Mouse (Mus musculus) gastrocnemius, postnatal 4 days (tissue): Measurements from ENCODE around the gene Olfr1151. TPM values are rescaled to one million over a fixed set of nuclear protein-coding genes. Genes with fewer than 3 reads are reported as not detected.

ENCODE experiments used
- DNase-seq, 2 experiments: peaks; one replicate each; pipeline ENCODE4 v3.0.0; 2021 to 2022; ENCODE audit warnings: low spot score in 2 of 2, mixed read lengths in 2 of 2
- long read RNA-seq, 2 experiments: library from polyadenylated mRNA; stranded (forward); transcript quantifications; one replicate each; pipeline ENCODE4 v2.0.0; 2021
- total RNA-seq, 2 experiments: library from RNA; stranded (reverse); gene quantifications; 2 replicates each; pipeline ENCODE4 v1.2.3; 2021

Gene Olfr1151
- not detected for total RNA-seq
- long read RNA-seq, experiment 1 = 0 reads
- long read RNA-seq, experiment 2 = 0 reads

DNA sequence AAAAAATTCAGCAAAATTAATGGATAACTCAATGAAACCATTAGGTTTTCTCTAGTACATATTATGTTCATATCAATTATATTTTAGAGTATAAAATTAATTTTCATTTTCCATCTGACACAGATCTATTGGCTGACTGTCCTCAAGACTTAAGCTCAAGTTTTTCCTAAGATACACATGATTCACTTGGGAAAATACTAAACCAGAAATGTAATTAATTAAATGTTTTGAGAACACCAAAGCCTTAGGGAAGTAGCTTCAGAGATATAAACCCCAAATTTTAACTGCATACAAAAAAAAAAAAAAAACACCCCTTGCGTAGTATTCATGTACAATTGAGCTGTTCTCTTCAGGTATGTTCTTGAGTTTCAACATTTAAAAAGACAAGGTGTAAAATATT is at the start of gene Olfr1151:
Olfr1151 (plus strand) TSS at position 301 of the 400 bp plus-strand sequence.
- no peak for DNase-seq

GRCm38 (mm10) chr2:87809522-87809921 is 46.1 kb upstream of the Olfr1151 start, which contains the start of gene Olfr1145:
Gene Olfr1145, plus strand, starts transcription at chr2:87809822.
- no peak for DNase-seq

- DNase-seq = no peak
These were observed 25.4 kb upstream of the Olfr1151 start, which contains the start of gene Olfr1148 for GRCm38 (mm10) chr2:87830233-87830632. Gene Olfr1148, plus strand, starts transcription at chr2:87830533.

DNA sequence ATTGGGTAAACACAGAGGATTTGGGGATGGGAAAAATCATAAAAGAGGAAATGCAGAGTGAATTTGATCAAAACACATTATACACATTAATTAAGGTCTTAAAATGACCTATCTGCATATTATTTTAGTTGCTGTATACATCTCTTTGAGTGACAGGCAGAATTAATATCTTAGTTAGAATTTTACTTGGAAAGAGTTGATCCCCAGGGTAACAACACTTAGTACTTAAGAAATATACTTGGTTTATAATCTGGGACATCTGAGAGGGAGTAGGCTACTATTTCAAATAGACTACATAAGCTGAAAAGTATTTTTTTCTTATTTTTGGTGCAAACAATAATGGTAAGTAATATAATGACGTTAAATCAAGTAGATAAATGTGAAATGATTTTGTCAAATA is 12.0 kb upstream of the Olfr1151 start, which contains the start of gene Olfr1150-ps1:
Olfr1150-ps1 (plus strand) TSS at position 301 of the 400 bp plus-strand sequence.
- no peak for DNase-seq

DNA sequence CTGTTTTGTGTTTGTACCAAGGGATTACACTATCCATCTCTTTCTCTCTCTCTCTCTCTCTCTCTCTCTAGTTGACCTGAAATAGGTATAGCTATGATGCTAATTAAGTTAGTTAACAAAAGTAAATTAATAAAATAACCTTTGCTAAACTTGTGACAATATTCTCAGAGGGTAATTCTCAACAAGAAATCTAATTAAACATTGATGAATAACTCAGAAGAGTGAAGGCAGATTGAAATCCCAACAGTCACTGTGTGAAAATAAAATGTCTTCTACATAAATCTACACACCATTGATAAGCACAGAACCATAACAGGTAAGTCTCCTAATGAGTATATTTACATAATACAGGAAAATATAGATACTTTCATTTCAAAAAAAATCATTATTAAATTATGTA is 10.5 kb downstream of the Olfr1151 start, which contains the start of gene Olfr1152:
Olfr1152 (plus strand) TSS at position 301 of the 400 bp plus-strand sequence.
- DNase-seq = no peak

GRCm38 (mm10) chr2:87894662-87895061 is 39.0 kb downstream of the Olfr1151 start, which contains the start of gene Olfr1153:
Gene Olfr1153, plus strand, starts transcription at chr2:87894962.
- DNase-seq = no peak

GRCm38 (mm10) chr2:87905066-87905465 is 49.4 kb downstream of the Olfr1151 start, which contains the start of gene Olfr1154:
Gene Olfr1154, minus strand, starts transcription at chr2:87905166.
- DNase-seq = no peak

Other genes starting within 250 kb of the Olfr1151 start
- gene Olfr1130, start 249.7 kb upstream of the Olfr1151 start, total RNA-seq = not detected
- gene Olfr1131, start 228.8 kb upstream of the Olfr1151 start, total RNA-seq = not detected
- not detected for gene Olfr1132, start 218.3 kb upstream of the Olfr1151 start, total RNA-seq
- gene Olfr1133, start 208.5 kb upstream of the Olfr1151 start, total RNA-seq = not detected
- not detected for gene Olfr1134, start 197.4 kb upstream of the Olfr1151 start, total RNA-seq
- gene Olfr1135, start 182.2 kb upstream of the Olfr1151 start, total RNA-seq = not detected
- not detected for gene Olfr1136, start 161.9 kb upstream of the Olfr1151 start, total RNA-seq
- gene Olfr1137, start 142.7 kb upstream of the Olfr1151 start, total RNA-seq = not detected
- not detected for gene Olfr1138, start 115.9 kb upstream of the Olfr1151 start, total RNA-seq
- not detected for gene Olfr1140, start 112.1 kb upstream of the Olfr1151 start, total RNA-seq
- not detected for gene Olfr1141, start 101.9 kb upstream of the Olfr1151 start, total RNA-seq
- gene Olfr152, start 76.4 kb upstream of the Olfr1151 start, total RNA-seq = not detected
- gene Olfr1143, start 55.3 kb upstream of the Olfr1151 start, total RNA-seq = not detected
- gene Olfr1145, start 46.0 kb upstream of the Olfr1151 start, total RNA-seq = not detected
- not detected for gene Olfr1148, start 25.3 kb upstream of the Olfr1151 start, total RNA-seq
- gene Olfr1150-ps1, start 11.9 kb upstream of the Olfr1151 start, total RNA-seq = not detected
- not detected for gene Olfr1152, start 10.6 kb downstream of the Olfr1151 start, total RNA-seq
- gene Olfr1153, start 39.1 kb downstream of the Olfr1151 start, total RNA-seq = not detected
- not detected for gene Olfr1154, start 49.3 kb downstream of the Olfr1151 start, total RNA-seq
- not detected for gene Olfr1155, start 89.3 kb downstream of the Olfr1151 start, total RNA-seq
- not detected for gene Olfr1156, start 97.2 kb downstream of the Olfr1151 start, total RNA-seq
- not detected for gene Olfr1157, start 112.4 kb downstream of the Olfr1151 start, total RNA-seq
- not detected for gene Olfr74, start 118.8 kb downstream of the Olfr1151 start, total RNA-seq
- gene Olfr1158, start 134.3 kb downstream of the Olfr1151 start, total RNA-seq = not detected
- not detected for gene Olfr1160, start 152.4 kb downstream of the Olfr1151 start, total RNA-seq
- not detected for gene Olfr1161, start 166.9 kb downstream of the Olfr1151 start, total RNA-seq
- not detected for gene Olfr73, start 181.8 kb downstream of the Olfr1151 start, total RNA-seq
- not detected for gene Olfr1162, start 195.3 kb downstream of the Olfr1151 start, total RNA-seq
- gene Olfr1163, start 216.0 kb downstream of the Olfr1151 start, total RNA-seq = not detected
- not detected for gene Olfr1164, start 238.1 kb downstream of the Olfr1151 start, total RNA-seq